Mouse (Mus musculus): ENCODE results near the gene Lamc2. TPM values are rescaled to one million over a fixed set of nuclear protein-coding genes. Genes with fewer than 3 reads are reported as not detected.

The Lamc2 gene
- polyA plus RNA-seq, 1 experiment from 2014 or later, result 47.7 TPM

- H3K4me3 ChIP-seq (replicated peaks; ENCODE audit: low read depth, low read length), result no peak overlapping the region
- H3K27me3 ChIP-seq (ENCODE audit: insufficient read depth, low read length), result no peaks in the 10 kb centered on the region; the same call in 1 of the 2 replicates
- no peak overlapping the region for H3K27ac ChIP-seq
- H3K9me3 ChIP-seq (replicated peaks; ENCODE audit: low read length), result no peaks in the 10 kb centered on the region
- peaks cover 6% of the 10 kb centered on the region; the same call in 1 of the 2 replicates for H3K4me1 ChIP-seq (replicated peaks; ENCODE audit: insufficient read depth, low read length)
- H3K4me2 ChIP-seq (ENCODE audit: low read length), result no peak overlapping the region
- no peaks in the 10 kb centered on the region for H3K36me3 ChIP-seq (ENCODE audit: insufficient read depth, low read length)
- H3K9ac ChIP-seq (ENCODE audit: low read depth, low read length), result no peak overlapping the region
- TF ChIP-seq CTCF (IDR thresholded peaks at IDR 0.05; ENCODE audit: low read depth), result no peak
- no peak for DNase-seq (ENCODE audit: low spot score)
- 61% methylated on average over 3 of the region's 3 CpGs for WGBS
- no peak for ATAC-seq (replicated peaks; ENCODE audit: low FRiP score, low read depth)
Observed at GRCm38 (mm10) chr1:153188081-153188480, 1.8 kb upstream of the Lamc2 start.

GRCm38 (mm10) chr1:153180586-153181289, 5.5 kb downstream of the Lamc2 start:
- H3K9ac ChIP-seq (ENCODE audit: low read depth, low read length), result no peak overlapping the region
- H3K27ac ChIP-seq, result no peak overlapping the region
- H3K4me2 ChIP-seq (ENCODE audit: low read length), result no peak overlapping the region; the same call in 1 of the 2 replicates
- WGBS, result 55% methylated on average over 9 of the region's 9 CpGs
- DNase-seq (ENCODE audit: low spot score) (no peak), ATAC-seq (replicated peaks; ENCODE audit: low FRiP score, low read depth) (no peak)
- TF ChIP-seq CTCF (IDR thresholded peaks at IDR 0.05; ENCODE audit: low read depth), result no peak
- no peak overlapping the region for H3K4me3 ChIP-seq (replicated peaks; ENCODE audit: low read depth, low read length)
- H3K36me3 ChIP-seq (ENCODE audit: insufficient read depth, low read length), result 0 out of 2 replicates have a peak, but pooled peaks cover 4% of the 10 kb centered on the region
- no peaks in the 10 kb centered on the region for H3K9me3 ChIP-seq (replicated peaks; ENCODE audit: low read length)
- no peaks in the 10 kb centered on the region for H3K27me3 ChIP-seq (ENCODE audit: insufficient read depth, low read length)
- H3K4me1 ChIP-seq (replicated peaks; ENCODE audit: insufficient read depth, low read length), result no peaks in the 10 kb centered on the region

GRCm38 (mm10) chr1:153180160-153180559, 6.1 kb downstream of the Lamc2 start:
- ATAC-seq (replicated peaks; ENCODE audit: low FRiP score, low read depth) (no peak), DNase-seq (ENCODE audit: low spot score) (no peak)
- H3K27me3 ChIP-seq (ENCODE audit: insufficient read depth, low read length), result no peaks in the 10 kb centered on the region
- no peak overlapping the region for H3K4me3 ChIP-seq (replicated peaks; ENCODE audit: low read depth, low read length)
- H3K4me2 ChIP-seq (ENCODE audit: low read length), result no peak overlapping the region; the same call in 1 of the 2 replicates
- 0 out of 2 replicates have a peak, but pooled peaks cover 4% of the 10 kb centered on the region for H3K36me3 ChIP-seq (ENCODE audit: insufficient read depth, low read length)
- no peaks in the 10 kb centered on the region for H3K9me3 ChIP-seq (replicated peaks; ENCODE audit: low read length)
- TF ChIP-seq CTCF (IDR thresholded peaks at IDR 0.05; ENCODE audit: low read depth), result no peak
- H3K27ac ChIP-seq, result no peak overlapping the region
- no peak overlapping the region for H3K9ac ChIP-seq (ENCODE audit: low read depth, low read length)
- H3K4me1 ChIP-seq (replicated peaks; ENCODE audit: insufficient read depth, low read length), result no peaks in the 10 kb centered on the region
- 75% methylated on average over 4 of the region's 4 CpGs for whole genome bisulfite sequencing

- Histone ChIP-seq H3K4me1 (replicated peaks; ENCODE audit: insufficient read depth, low read length) (peaks cover 19% of the 10 kb centered on the region), H3K9ac (ENCODE audit: low read depth, low read length) (no peak overlapping the region), H3K27ac (no peak overlapping the region), H3K36me3 (ENCODE audit: insufficient read depth, low read length) (0 out of 2 replicates have a peak, but pooled peaks cover 4% of the 10 kb centered on the region), H3K27me3 (ENCODE audit: insufficient read depth, low read length) (no peaks in the 10 kb centered on the region), H3K4me3 (replicated peaks; ENCODE audit: low read depth, low read length) (no peak overlapping the region), H3K4me2 (ENCODE audit: low read length) (no peak overlapping the region), H3K9me3 (replicated peaks; ENCODE audit: low read length) (no peaks in the 10 kb centered on the region)
- DNase-seq (ENCODE audit: low spot score), result no peak
- peak; percentile 89 for ATAC-seq (replicated peaks; ENCODE audit: low FRiP score, low read depth)
- 31% methylated on average over 12 of the region's 12 CpGs for WGBS
- TF ChIP-seq CTCF (IDR thresholded peaks at IDR 0.05; ENCODE audit: low read depth), result no peak
Observed at GRCm38 (mm10) chr1:153174801-153175200, 11.4 kb downstream of the Lamc2 start.

- peak; percentile 70 for DNase-seq (ENCODE audit: low spot score)
Observed at GRCm38 (mm10) chr1:153173276-153173675, 13.0 kb downstream of the Lamc2 start.

GRCm38 (mm10) chr1:153172291-153172731, 13.9 kb downstream of the Lamc2 start:
- Histone ChIP-seq H3K9ac (ENCODE audit: low read depth, low read length) (peak overlapping the region; percentile 38), H3K36me3 (ENCODE audit: insufficient read depth, low read length) (no peaks in the 10 kb centered on the region), H3K27me3 (ENCODE audit: insufficient read depth, low read length) (no peaks in the 10 kb centered on the region), H3K4me2 (ENCODE audit: low read length) (peak overlapping the region; percentile 21; the same call in 1 of the 2 replicates), H3K9me3 (replicated peaks; ENCODE audit: low read length) (no peaks in the 10 kb centered on the region), H3K4me1 (replicated peaks; ENCODE audit: insufficient read depth, low read length) (peaks cover 19% of the 10 kb centered on the region), H3K4me3 (replicated peaks; ENCODE audit: low read depth, low read length) (no peak overlapping the region), H3K27ac (peak overlapping the region; percentile 5)
- TF ChIP-seq CTCF (IDR thresholded peaks at IDR 0.05; ENCODE audit: low read depth), result no peak
- WGBS, result 9% methylated on average over 9 of the region's 9 CpGs
- peak; percentile 61 for DNase-seq (ENCODE audit: low spot score)
- ATAC-seq (replicated peaks; ENCODE audit: low FRiP score, low read depth), result no peak

More at GRCm38 (mm10) chr1:153173276-153173675, 13.0 kb downstream of the Lamc2 start:
- Histone ChIP-seq H3K9me3 (replicated peaks; ENCODE audit: low read length) (no peaks in the 10 kb centered on the region), H3K4me2 (ENCODE audit: low read length) (no peak overlapping the region), H3K27ac (peak overlapping the region; percentile 5; the same call in 1 of the 2 replicates), H3K27me3 (ENCODE audit: insufficient read depth, low read length) (no peaks in the 10 kb centered on the region), H3K4me1 (replicated peaks; ENCODE audit: insufficient read depth, low read length) (peaks cover 19% of the 10 kb centered on the region), H3K9ac (ENCODE audit: low read depth, low read length) (no peak overlapping the region), H3K4me3 (replicated peaks; ENCODE audit: low read depth, low read length) (no peak overlapping the region), H3K36me3 (ENCODE audit: insufficient read depth, low read length) (no peaks in the 10 kb centered on the region)
- 0 out of 2 replicates have a peak, but pooled peaks have one; percentile 37 for ATAC-seq (replicated peaks; ENCODE audit: low FRiP score, low read depth)
- 32% methylated on average over 3 of the region's 3 CpGs for WGBS
- no peak for TF ChIP-seq CTCF (IDR thresholded peaks at IDR 0.05; ENCODE audit: low read depth)

Data from kidney, postnatal 0 days (tissue).